Mouse (Mus musculus) layer of hippocampus, adult 9-10 months (tissue): ENCODE measurements at regions not wholly inside any gene's neighbourhood (a gene's known extent, or its start where the extent isn't known, plus 50 kb on each side); places are given as distances from the start of the nearest gene placed in this dataset.

Source experiments
- DNase-seq: peaks from one replicate; pipeline ENCODE4 v3.0.0; 2022; ENCODE audit warnings: low spot score

- DNase-seq, result no peak
These were observed 114.4 kb downstream of the Lca5 start for GRCm38 (mm10) chr9:83326437-83327086.

GRCm38 (mm10) chr9:83325910-83326309 lies 115.0 kb downstream of the Lca5 start:
- no peak for DNase-seq

GRCm38 (mm10) chr9:83324336-83324735 lies 116.6 kb downstream of the Lca5 start:
- DNase-seq, result no peak

- DNase-seq, result no peak
These were observed 117.8 kb downstream of the Lca5 start for GRCm38 (mm10) chr9:83322991-83323583.

GRCm38 (mm10) chr9:83321793-83322192 lies 119.1 kb downstream of the Lca5 start:
- DNase-seq, result no peak

GRCm38 (mm10) chr9:83320834-83321233 lies 120.1 kb downstream of the Lca5 start:
- no peak for DNase-seq

- no peak for DNase-seq
These were observed 124.1 kb downstream of the Lca5 start for GRCm38 (mm10) chr9:83316818-83317162.

- DNase-seq, result peak; percentile 88
These were observed 124.7 kb downstream of the Lca5 start for GRCm38 (mm10) chr9:83315941-83316817.

DNA sequence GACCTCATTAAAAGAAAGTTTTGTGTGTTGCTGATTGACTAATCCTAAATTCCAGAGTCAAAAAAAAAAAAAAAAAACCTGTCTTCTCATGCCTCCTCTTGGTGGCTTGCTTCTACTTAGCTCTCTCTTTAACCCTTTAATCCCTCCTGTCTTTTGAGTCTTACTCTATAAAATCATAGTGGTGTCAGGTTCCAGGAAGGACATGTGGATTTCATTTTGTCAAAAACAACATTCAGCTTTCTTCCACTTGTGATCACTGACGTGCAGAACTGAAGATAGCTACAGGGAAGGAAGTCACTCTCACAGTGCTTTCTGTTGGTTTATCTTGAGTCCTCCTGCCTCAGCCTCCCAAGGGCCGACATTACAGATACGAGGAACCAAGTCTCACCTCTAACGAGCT lies 132.2 kb downstream of the Lca5 start:
- no peak for DNase-seq

GRCm38 (mm10) chr9:83308092-83308491 lies 132.8 kb downstream of the Lca5 start:
- DNase-seq, result no peak

- no peak for DNase-seq
These were observed 133.5 kb downstream of the Lca5 start for GRCm38 (mm10) chr9:83307349-83307938.

GRCm38 (mm10) chr9:83304925-83305324 lies 136.0 kb downstream of the Lca5 start:
- DNase-seq, result no peak

DNA sequence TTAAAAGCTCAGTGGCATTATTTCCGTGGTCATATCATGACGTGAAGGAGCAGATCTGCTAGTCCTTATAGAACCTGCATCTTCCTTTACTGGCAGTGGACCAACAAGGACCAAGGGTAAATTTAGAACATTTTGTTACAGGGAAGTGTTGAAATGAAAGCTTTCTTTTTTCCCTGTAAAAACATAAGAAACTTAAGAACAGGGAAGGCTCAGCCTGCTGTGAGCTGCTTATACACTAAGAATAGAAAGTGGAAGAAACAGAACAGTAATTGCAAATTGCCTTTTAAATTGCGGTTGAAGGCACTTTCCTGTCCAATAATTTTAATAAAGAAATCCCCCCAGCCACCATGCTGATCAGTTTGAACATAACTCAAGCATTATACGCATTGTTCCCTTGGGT lies 140.4 kb downstream of the Lca5 start:
- DNase-seq, result no peak

DNA sequence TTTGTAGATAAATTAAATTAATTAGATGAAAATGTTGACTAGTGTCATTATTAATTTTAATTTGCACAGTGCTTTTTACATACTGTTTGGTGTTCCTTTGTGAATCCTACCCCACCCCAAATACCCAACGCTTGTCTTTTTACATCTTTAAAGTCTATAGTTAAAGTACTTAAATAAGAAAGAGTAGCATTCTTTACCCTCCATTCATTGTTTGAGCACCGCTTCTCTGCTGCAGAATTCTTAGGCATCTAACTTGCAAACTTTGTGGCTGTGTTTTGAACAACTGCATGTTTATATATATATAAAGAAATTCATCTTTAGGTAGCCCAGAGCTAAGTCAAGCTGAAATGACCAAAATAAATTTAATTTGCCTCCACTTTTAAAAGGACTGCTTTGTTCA lies 140.9 kb downstream of the Lca5 start:
- DNase-seq, result no peak

DNA sequence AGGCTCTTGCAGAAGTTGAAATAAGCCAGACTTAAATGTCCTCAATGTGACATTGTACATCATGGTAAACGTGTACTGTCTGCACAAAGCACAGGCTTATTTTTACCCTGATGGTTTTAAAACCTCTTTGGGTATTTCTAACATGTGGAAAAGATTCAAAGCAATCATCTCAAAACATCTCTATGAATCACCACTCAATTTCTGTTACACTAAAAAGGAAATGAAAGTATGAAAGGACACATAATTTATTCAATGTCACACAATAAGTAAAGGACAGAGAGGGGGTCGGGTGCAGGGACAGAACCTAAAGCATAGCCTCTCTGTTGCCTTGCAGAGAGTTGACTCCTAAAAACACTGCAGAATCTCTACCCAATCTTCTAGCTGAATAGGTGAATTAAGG lies 141.3 kb downstream of the Lca5 start:
- DNase-seq, result no peak

GRCm38 (mm10) chr9:83295453-83295852 lies 145.5 kb downstream of the Lca5 start:
- no peak for DNase-seq

DNA sequence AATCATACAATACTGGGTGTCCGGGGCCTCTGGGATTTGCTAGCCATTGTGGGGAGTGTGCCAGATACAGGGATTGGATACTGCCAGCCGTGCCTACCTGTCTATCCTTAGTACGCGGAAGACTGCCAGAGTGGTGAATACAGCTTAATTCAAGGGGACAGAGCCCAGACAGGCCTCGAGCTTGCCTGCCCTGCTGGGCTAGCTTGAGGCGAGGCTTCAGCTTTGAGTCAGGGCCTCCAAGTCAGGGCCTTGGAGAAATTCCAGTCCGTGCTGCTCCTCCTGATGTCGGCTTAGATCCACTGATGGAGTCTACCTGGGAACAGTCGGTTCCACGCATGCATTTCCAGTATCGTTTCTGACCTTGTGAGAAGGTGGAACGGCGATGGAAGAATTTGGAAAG lies 146.5 kb downstream of the Lca5 start:
- no peak for DNase-seq

GRCm38 (mm10) chr9:83284097-83284496 lies 137.6 kb upstream of the Hmgn3 start:
- no peak for DNase-seq

GRCm38 (mm10) chr9:83283662-83284061 lies 137.2 kb upstream of the Hmgn3 start:
- DNase-seq, result no peak

DNA sequence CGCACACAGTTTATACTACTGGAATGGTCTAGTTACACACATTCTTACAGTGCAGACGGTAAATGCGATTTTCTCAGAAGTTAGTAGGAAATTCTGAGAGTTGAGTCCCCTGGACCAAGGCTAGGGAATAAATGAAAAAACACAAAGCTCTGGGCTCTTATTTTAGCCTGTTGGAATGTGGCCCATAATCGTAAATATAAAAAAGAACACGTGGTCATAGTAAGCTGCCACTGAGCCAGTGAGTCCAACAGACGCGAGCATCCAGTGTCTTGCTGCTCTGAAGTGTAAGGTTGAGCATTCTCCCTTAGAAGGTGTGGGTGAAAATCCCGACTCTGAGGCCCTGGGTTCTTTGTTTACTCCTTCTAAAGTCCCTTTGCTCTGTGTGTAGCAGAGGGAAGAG lies 136.8 kb upstream of the Hmgn3 start:
- DNase-seq, result no peak

DNA sequence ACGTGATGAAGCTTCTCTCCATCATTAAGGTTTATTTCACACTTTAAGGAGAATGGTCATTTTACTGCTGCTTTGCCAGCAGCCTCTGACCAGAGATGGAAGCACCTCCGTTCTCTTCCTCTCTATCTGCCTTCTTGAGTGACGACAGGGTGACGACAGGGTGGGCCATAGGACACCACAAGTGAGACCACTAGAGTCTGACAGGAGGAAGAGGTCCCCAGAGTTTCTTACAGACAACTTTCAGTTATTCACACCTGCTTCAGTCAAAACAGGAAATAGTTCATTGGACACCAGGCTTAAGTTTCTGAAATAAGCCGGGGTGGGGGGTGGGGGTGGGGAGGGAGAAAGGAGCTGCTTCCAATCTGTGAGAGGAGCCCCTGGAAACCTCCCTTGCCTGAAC lies 131.3 kb upstream of the Hmgn3 start:
- no peak for DNase-seq

DNA sequence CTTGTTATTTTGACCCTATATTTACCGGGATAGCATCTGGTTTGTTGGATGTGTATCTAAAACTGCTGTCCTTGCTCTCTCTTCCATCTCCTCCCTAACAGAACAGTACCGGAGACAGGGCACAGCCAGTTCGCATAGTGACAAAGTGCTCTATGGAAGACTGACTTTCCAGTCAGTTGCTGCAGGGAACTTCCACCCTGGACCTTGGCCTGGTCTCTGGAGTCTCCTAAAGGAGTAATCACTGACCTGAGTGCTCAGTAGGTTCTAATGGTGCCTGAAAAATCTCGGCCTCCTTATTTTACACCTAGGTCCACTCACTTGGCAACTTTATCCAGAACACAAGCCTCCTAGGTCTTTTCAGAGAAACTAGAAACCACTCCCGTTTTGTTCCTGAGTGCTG lies 130.9 kb upstream of the Hmgn3 start:
- DNase-seq, result no peak

GRCm38 (mm10) chr9:83276291-83276690 lies 129.8 kb upstream of the Hmgn3 start:
- DNase-seq, result no peak
